Mouse (Mus musculus): ENCODE results near the gene Slc16a6. TPM values are rescaled to one million over a fixed set of nuclear protein-coding genes. Genes with fewer than 3 reads are reported as not detected.
A peak's percentile ranks its signal among the peaks of the same experiment; 100 is the strongest.

Slc16a6 gene
- total and polyA plus RNA-seq, 3 experiments = 14.1 to 24.2 (median 20.9) TPM

- in situ Hi-C loops (cut with MboI; ENCODE audit: low pct_ligation_motif_present, low pct_unique_long_range_greater_than_20kb, low sequenced_read_pairs) = no loop called here
- Histone ChIP-seq H3K79me2 (replicated peaks; ENCODE audit: control insufficient read depth, extremely low read depth, insufficient read depth, poor library complexity, severe bottlenecking) (no peaks in the 10 kb centered on the region), H3K27ac (ENCODE audit: insufficient read depth, low read depth) (no peak overlapping the region), H3K27me3 (replicated peaks) (no peaks in the 10 kb centered on the region), H3K4me3 (replicated peaks in 1 of 3; ENCODE audit: low read depth in 2 of 3, low read length in 2 of 3, poor library complexity in 1 of 3) (no peak overlapping the region), H3K9ac (ENCODE audit: insufficient read depth, low read depth) (no peak overlapping the region), H3K4me2 (ENCODE audit: insufficient read depth, low read depth, poor library complexity, severe bottlenecking) (no peak overlapping the region), H3K9me3 (replicated peaks; ENCODE audit: low read length) (no peaks in the 10 kb centered on the region), H3K4me1 (ENCODE audit: control insufficient read depth in 1 of 2, insufficient read depth in 2 of 2) (peaks cover 15 to 52% of the 10 kb centered on the region in 2 experiments), H3K36me3 (replicated peaks in 1 of 2; ENCODE audit: control insufficient read depth in 1 of 2, insufficient read depth in 1 of 2, low read length in 1 of 2) (peaks cover 0 to 10% of the 10 kb centered on the region in 2 experiments)
- TF ChIP-seq EP300 (IDR thresholded peaks at IDR 0.05; ENCODE audit: low read length) (no peak), UBTF (IDR thresholded peaks at IDR 0.05; ENCODE audit: low read depth, low read length) (no peak)
- no peak for DNase-seq (ENCODE audit: extremely low read depth)
- dilution Hi-C loops (cut with MboI; ENCODE audit: extremely low pct_ligation_motif_present, extremely low pct_unique_long_range_greater_than_20kb, low sequenced_read_pairs) = no loop called here
Measured at GRCm38 (mm10) chr11:109497990-109498389, 24.6 kb upstream of the Slc16a6 start.

GRCm38 (mm10) chr11:109496996-109497714, 23.8 kb upstream of the Slc16a6 start:
- H3K27ac ChIP-seq (ENCODE audit: insufficient read depth, low read depth) = peak overlapping the region; percentile 97
- peaks cover 0 to 10% of the 10 kb centered on the region in 2 experiments for H3K36me3 ChIP-seq (replicated peaks in 1 of 2; ENCODE audit: control insufficient read depth in 1 of 2, insufficient read depth in 1 of 2, low read length in 1 of 2)
- peak; percentile 65 for DNase-seq (ENCODE audit: extremely low read depth)
- no peaks in the 10 kb centered on the region for H3K9me3 ChIP-seq (replicated peaks; ENCODE audit: low read length)
- dilution Hi-C loops (cut with MboI; ENCODE audit: extremely low pct_ligation_motif_present, extremely low pct_unique_long_range_greater_than_20kb, low sequenced_read_pairs) = no loop called here
- H3K4me1 ChIP-seq (ENCODE audit: control insufficient read depth in 1 of 2, insufficient read depth in 2 of 2) = peaks cover 18 to 55% of the 10 kb centered on the region in 2 experiments
- H3K4me2 ChIP-seq (ENCODE audit: insufficient read depth, low read depth, poor library complexity, severe bottlenecking) = peak overlapping the region; percentile 73
- in situ Hi-C loops (cut with MboI; ENCODE audit: low pct_ligation_motif_present, low pct_unique_long_range_greater_than_20kb, low sequenced_read_pairs) = no loop called here
- peak overlapping the region; percentile 60 for H3K9ac ChIP-seq (ENCODE audit: insufficient read depth, low read depth)
- TF ChIP-seq CHD1 (IDR thresholded peaks at IDR 0.05; ENCODE audit: low read depth, low read length) (no peak), ZC3H11A (IDR thresholded peaks at IDR 0.05; ENCODE audit: low read depth, low read length) (no peak), ELF1 (IDR thresholded peaks at IDR 0.05; ENCODE audit: low read depth, low read length) (0 out of 2 replicates have a peak, but pooled peaks have one; percentile 12), MXI1 (IDR thresholded peaks at IDR 0.05; ENCODE audit: low read depth, low read length) (no peak), CHD2 (IDR thresholded peaks at IDR 0.05; ENCODE audit: low read length) (no peak), JUND (conservative IDR thresholded peaks at IDR 0.05; ENCODE audit: low read depth, low read length) (no peak), ETS1 (conservative IDR thresholded peaks at IDR 0.05; ENCODE audit: low read depth, low read length) (peak; percentile 67), E2F4 (IDR thresholded peaks at IDR 0.05; ENCODE audit: insufficient replicate concordance, low read depth, low read length) (no peak), BHLHE40 (IDR thresholded peaks at IDR 0.05; ENCODE audit: low read depth, low read length) (peak; percentile 59), EP300 (IDR thresholded peaks at IDR 0.05; ENCODE audit: low read length) (peak; percentile 72), MAZ (IDR thresholded peaks at IDR 0.05; ENCODE audit: low read depth, low read length) (no peak), TBP (conservative IDR thresholded peaks at IDR 0.05; ENCODE audit: low read depth, low read length) (no peak), SIN3A (IDR thresholded peaks at IDR 0.05; ENCODE audit: low read length) (peak; percentile 57; the same call in 1 of the 2 replicates), USF1 (IDR thresholded peaks at IDR 0.05; ENCODE audit: low read depth, low read length) (no peak), ZMIZ1 (IDR thresholded peaks at IDR 0.05; ENCODE audit: low read depth, low read length) (no peak), ZNF384 (IDR thresholded peaks at IDR 0.05; ENCODE audit: low read depth, low read length) (no peak), CTCF (conservative IDR thresholded peaks at IDR 0.05 in 1 of 2, IDR thresholded peaks at IDR 0.05 in 1 of 2; ENCODE audit: low read depth in 2 of 2, low read length in 2 of 2) (no peak)
- no peaks in the 10 kb centered on the region for H3K79me2 ChIP-seq (replicated peaks; ENCODE audit: control insufficient read depth, extremely low read depth, insufficient read depth, poor library complexity, severe bottlenecking)
- no peaks in the 10 kb centered on the region for H3K27me3 ChIP-seq (replicated peaks)
- peak overlapping the region in 2 of 3 experiments; percentile 51 to 58 for H3K4me3 ChIP-seq (replicated peaks in 1 of 3; ENCODE audit: low read depth in 2 of 3, low read length in 2 of 3, poor library complexity in 1 of 3)
